Mouse (Mus musculus) heart, embryonic 13.5 days (tissue): ENCODE measurements at regions not wholly inside any gene's neighbourhood (a gene's known extent, or its start where the extent isn't known, plus 50 kb on each side); places are given as distances from the start of the nearest gene placed in this dataset.
"Not testable (repeated sequence)": the region's sequence is repeated elsewhere in the genome, so short reads cannot be mapped to it uniquely, and the experiment has no call there.

Experiments used
- ATAC-seq: fragments of 200-750 bp; cut with Nextera tagmentation; 2 replicates; pipeline ENCODE4 v1.8.0; 2017; ENCODE audit warnings: moderate TSS enrichment; ENCODE audit not compliant: insufficient number of reproducible peaks, low FRiP score, low TSS enrichment; ENCODE audit errors: extremely low read depth
- H3K27ac ChIP-seq: fragments of 300-500 bp; sonication (generic); replicated peaks from 2 replicates; pipeline ENCODE4 v1.5.1; 2015; ENCODE audit warnings: moderate library complexity, mild to moderate bottlenecking, inconsistent platforms
- H3K27me3 ChIP-seq: fragments of 300-500 bp; sonication (generic); replicated peaks from 2 replicates; pipeline ENCODE4 v1.6.1; 2015; ENCODE audit warnings: mild to moderate bottlenecking, inconsistent platforms
- H3K36me3 ChIP-seq: fragments of 300-500 bp; sonication (generic); 2 replicates; pipeline ENCODE4 v1.6.1; 2015; ENCODE audit warnings: mild to moderate bottlenecking, inconsistent platforms
- H3K4me1 ChIP-seq: fragments of 300-500 bp; sonication (generic); 2 replicates; pipeline ENCODE4 v1.6.1; 2015; ENCODE audit warnings: inconsistent platforms
- H3K4me2 ChIP-seq: fragments of 300-500 bp; sonication (generic); 2 replicates; pipeline ENCODE4 v1.6.1; 2015; ENCODE audit warnings: inconsistent platforms, mild to moderate bottlenecking, moderate library complexity
- H3K4me3 ChIP-seq: fragments of 300-500 bp; sonication (generic); 2 replicates; pipeline ENCODE4 v1.5.1; 2015; ENCODE audit warnings: moderate library complexity, mild to moderate bottlenecking, inconsistent platforms
- H3K9ac ChIP-seq: fragments of 300-500 bp; sonication (generic); 2 replicates; pipeline ENCODE4 v1.6.1; 2015; ENCODE audit warnings: inconsistent platforms, mild to moderate bottlenecking, moderate library complexity
- H3K9me3 ChIP-seq: fragments of 300-500 bp; sonication (generic); 2 replicates; pipeline ENCODE4 v1.6.1; 2016; ENCODE audit warnings: inconsistent platforms
- WGBS: fragments of 180-500 bp; shearing (Covaris S2); methylation state at CpG from one replicate; pipeline ENCODE4 v1.1.7; 2015; ENCODE audit warnings: mixed read lengths; 5-methylcytosine and 5-hydroxymethylcytosine counted together

DNA sequence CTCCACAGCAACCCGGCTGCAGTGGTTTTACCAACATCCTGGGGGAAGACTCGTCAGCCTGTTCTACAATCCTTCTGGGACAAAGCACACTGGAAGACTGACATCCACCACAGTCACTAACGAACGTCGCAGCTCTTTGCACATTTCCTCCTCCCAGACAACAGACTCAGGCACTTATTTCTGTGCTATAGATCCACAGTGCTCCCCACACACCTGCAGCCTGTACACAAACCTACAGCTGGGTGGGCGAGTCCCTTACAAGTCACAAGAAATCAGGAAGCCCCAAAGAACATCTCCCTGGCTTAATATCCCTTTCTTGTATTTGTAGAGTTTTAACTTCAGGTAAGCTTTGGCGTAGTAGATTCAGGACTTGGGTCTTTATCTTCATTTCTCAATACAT, 618.7 kb downstream of the Dad1 start:
- not testable (repeated sequence) for H3K4me3 ChIP-seq, H3K4me1 ChIP-seq, H3K27ac ChIP-seq, H3K4me2 ChIP-seq, H3K9ac ChIP-seq, ATAC-seq, H3K9me3 ChIP-seq, H3K36me3 ChIP-seq, H3K27me3 ChIP-seq
- WGBS = 51% methylated on average over 7 of the region's 7 CpGs

DNA sequence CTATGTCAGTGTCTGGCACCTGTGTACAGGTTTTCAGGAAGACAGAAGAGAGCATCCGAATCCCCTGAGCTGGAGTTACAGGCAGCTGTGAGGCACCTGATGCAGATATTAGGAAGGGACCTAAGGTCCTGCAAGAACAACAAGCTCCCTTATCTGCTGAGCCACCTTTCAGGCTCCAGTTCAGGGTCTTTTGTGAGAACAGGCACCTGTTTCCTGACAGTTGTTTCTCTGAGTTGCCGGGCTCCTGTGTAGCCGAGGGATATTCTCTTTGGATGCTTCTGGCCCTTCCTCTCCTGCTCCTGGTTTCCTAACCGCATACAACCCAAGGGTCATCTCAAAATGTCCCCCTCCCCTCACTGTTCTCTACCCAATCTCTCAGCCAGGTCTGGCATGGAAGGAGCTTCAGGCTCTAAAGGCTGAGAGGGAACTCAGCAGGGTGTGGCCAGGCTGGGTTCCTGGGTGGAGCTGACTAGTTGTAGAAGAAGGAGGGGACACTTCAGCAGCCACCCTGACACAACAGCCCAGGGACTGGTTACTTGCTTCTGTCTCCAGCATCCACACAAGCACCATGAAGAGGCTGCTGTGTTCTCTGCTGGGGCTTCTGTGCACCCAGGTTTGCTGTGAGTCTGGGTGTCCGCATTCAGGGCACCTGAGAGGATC, 619.5 kb downstream of the Dad1 start:
- H3K9me3 ChIP-seq, H3K27ac ChIP-seq, H3K4me2 ChIP-seq, H3K27me3 ChIP-seq, H3K9ac ChIP-seq, H3K4me3 ChIP-seq, H3K4me1 ChIP-seq, H3K36me3 ChIP-seq, ATAC-seq: not testable (repeated sequence)
- WGBS = 39% methylated on average over 5 of the region's 5 CpGs

DNA sequence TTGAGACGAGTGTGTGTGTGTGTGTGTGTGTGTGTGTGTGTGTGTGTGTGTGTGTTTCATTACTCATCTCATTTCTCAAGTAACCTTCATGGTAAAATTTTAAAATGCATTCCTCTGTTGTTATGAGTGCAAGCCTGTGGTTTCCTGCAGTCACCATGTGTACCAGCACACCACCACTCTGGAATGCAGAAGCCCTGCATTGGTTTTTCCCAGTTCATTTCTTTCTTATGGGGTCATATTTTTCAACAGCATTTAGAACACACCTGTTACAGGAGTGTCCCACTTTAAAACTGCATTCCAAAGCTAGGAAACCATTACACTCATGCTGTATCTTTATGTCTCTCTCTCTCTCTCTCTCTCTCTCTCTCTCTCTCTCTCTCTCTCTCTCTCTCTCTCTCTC, 620.2 kb downstream of the Dad1 start:
- ATAC-seq, H3K27me3 ChIP-seq, H3K9me3 ChIP-seq, H3K9ac ChIP-seq, H3K4me1 ChIP-seq, H3K4me2 ChIP-seq, H3K27ac ChIP-seq, H3K4me3 ChIP-seq, H3K36me3 ChIP-seq: not testable (repeated sequence)
- WGBS = 60% methylated on average over 1 of the region's 1 CpGs

DNA sequence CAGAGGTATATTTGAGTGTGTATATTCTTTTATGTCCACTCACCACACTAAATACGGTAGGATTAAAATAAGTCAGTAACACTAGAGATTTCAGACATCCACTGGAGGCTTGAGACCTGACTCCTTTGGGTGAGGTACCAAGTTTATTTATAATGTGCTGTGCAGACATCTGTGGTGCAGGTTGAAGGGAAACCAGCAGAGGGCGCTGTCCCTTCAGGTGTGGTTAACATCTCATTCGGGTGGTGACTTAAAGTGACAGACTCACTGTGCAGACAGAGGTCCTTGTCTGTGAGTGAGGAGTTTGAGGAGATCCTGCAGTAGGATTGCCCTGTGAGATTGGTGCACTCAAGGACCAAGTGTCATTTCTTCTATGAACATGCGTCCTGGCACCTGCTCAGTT, 632.5 kb downstream of the Dad1 start:
- 51% methylated on average over 4 of the region's 4 CpGs for WGBS
- H3K4me2 ChIP-seq, H3K27ac ChIP-seq, H3K4me3 ChIP-seq, H3K36me3 ChIP-seq, H3K4me1 ChIP-seq, H3K9ac ChIP-seq, H3K27me3 ChIP-seq, H3K9me3 ChIP-seq, ATAC-seq: not testable (repeated sequence)

DNA sequence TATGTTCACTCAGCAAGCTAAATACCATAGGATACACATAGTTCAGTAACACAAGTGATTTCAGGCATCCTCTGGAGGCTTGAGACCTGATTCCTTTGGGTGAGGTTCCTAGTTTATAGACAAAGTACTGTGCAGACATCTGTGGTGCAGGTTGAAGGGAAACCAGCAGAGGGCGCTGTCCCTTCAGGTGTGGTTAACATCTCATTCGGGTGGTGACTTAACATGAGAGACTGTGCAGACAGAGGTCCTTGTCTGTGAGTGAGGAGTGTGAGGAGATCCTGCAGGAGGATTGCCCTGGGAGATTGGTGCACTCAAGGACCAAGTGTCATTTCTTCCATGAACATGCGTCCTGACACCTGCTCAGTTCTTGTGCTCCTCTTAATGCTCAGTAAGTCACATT, 637.8 kb downstream of the Dad1 start:
- not testable (repeated sequence) for H3K9ac ChIP-seq, H3K27ac ChIP-seq, H3K9me3 ChIP-seq, H3K27me3 ChIP-seq, H3K4me1 ChIP-seq, ATAC-seq, H3K4me3 ChIP-seq, H3K36me3 ChIP-seq, H3K4me2 ChIP-seq
- 37% methylated on average over 3 of the region's 3 CpGs for WGBS

GRCm38 (mm10) chr14:53614341-53614740, 639.6 kb downstream of the Dad1 start:
- Histone ChIP-seq H3K4me2 (no peak overlapping the region), H3K27me3 (no peaks in the 10 kb centered on the region), H3K9me3 (no peaks in the 10 kb centered on the region), H3K4me1 (no peaks in the 10 kb centered on the region), H3K27ac (no peak overlapping the region), H3K4me3 (no peak overlapping the region), H3K9ac (no peak overlapping the region), H3K36me3 (no peaks in the 10 kb centered on the region)
- no peak for ATAC-seq

DNA sequence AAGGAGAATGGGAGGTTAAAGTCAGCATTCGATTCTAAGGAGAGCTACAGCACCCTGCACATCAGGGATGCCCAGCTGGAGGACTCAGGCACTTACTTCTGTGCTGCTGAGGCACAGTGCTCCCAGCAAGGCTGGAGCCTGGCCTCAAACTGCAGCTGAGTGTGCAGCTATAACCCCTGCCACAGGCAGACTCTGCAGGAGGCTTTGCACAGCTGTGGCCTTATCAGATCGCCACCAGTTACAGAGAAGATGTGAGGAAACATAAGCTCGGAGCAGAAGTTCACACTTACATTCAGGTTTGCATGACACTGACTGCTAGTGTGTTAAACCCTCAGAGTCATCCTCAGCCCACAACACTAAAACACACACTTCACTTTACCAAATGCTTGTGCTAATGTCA, 654.6 kb downstream of the Dad1 start:
- H3K4me2 ChIP-seq, H3K9ac ChIP-seq, H3K36me3 ChIP-seq, H3K27me3 ChIP-seq, H3K4me3 ChIP-seq, H3K27ac ChIP-seq, H3K9me3 ChIP-seq, H3K4me1 ChIP-seq, ATAC-seq: not testable (repeated sequence)
- 46% methylated on average over 3 of the region's 3 CpGs for WGBS

DNA sequence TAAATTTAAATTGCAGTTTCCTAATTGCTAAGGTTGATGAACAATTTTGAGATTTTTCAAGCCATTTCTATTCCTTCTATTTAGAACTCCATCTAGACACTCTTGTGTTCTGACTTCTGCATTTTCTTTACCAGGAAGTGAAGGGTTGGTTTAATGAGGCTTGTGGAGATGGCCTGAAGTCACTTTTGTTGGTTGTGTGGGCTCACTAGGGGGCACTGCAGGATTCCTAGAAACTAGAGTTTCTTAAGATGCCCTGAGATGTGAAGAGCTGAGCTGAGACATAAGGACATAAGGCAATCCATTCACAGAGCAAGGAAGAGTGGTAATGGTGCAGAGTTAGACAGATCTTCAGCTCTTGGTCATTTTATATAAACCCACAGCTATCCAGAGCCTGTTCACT, 656.6 kb downstream of the Dad1 start:
- H3K4me2 ChIP-seq, H3K9ac ChIP-seq, H3K27ac ChIP-seq, H3K4me1 ChIP-seq, H3K36me3 ChIP-seq, H3K9me3 ChIP-seq, H3K4me3 ChIP-seq, H3K27me3 ChIP-seq, ATAC-seq: not testable (repeated sequence)

- WGBS = 39% methylated on average over 6 of the region's 6 CpGs
- H3K27ac ChIP-seq, H3K27me3 ChIP-seq, H3K4me3 ChIP-seq, H3K4me1 ChIP-seq, ATAC-seq, H3K36me3 ChIP-seq, H3K9ac ChIP-seq, H3K9me3 ChIP-seq, H3K4me2 ChIP-seq: not testable (repeated sequence)
These were observed 663.3 kb downstream of the Dad1 start for GRCm38 (mm10) chr14:53590601-53591000.

GRCm38 (mm10) chr14:53582528-53582927, 671.4 kb downstream of the Dad1 start:
- H3K27me3 ChIP-seq, H3K4me3 ChIP-seq, H3K4me2 ChIP-seq, ATAC-seq, H3K36me3 ChIP-seq, H3K9me3 ChIP-seq, H3K4me1 ChIP-seq, H3K9ac ChIP-seq, H3K27ac ChIP-seq: not testable (repeated sequence)
- 72% methylated on average over 6 of the region's 6 CpGs for WGBS

DNA sequence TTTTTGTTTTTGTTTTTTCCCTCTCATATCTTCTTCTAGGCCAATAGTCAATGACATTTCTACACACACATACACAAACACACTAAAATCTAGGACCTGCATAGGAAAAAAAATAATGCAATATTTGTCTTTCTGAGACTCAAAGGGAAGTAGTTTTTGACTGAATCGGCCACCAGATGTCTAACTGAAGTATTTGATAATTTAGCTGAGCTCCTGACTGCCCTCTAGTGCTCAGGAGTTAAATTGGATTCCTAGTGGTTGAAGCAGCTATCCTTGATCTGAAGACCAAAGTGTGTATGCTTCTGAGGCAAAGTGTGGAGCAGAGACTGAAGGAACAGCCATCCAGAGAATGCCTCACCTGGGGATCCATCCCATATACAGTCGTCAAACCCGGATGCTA, 672.2 kb downstream of the Dad1 start:
- H3K27ac ChIP-seq, H3K27me3 ChIP-seq, H3K4me3 ChIP-seq, ATAC-seq, H3K9me3 ChIP-seq, H3K4me1 ChIP-seq, H3K9ac ChIP-seq, H3K4me2 ChIP-seq, H3K36me3 ChIP-seq: not testable (repeated sequence)
- WGBS = 36% methylated on average over 3 of the region's 3 CpGs

DNA sequence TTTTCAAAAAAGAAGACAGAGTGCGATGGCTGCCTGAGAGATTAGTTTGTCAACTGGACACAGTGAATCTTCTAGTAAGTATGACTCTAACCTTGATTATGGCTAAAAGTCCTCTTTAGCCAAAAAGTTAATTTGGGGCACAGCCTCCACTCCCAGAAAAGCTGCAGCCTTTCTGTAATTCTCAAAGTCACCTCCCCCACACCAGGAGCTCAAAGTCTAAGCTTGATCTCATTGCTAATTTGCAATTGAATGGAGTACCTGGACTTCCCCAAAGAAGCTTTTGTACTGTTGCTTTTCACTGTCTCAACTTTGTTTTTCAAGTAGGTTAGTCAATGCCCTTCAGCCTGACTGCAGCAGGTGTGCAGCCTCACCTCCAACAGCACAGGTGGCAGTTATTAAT, 677.0 kb downstream of the Dad1 start:
- H3K4me1 ChIP-seq, H3K27ac ChIP-seq, ATAC-seq, H3K4me3 ChIP-seq, H3K27me3 ChIP-seq, H3K36me3 ChIP-seq, H3K9ac ChIP-seq, H3K4me2 ChIP-seq: not testable (repeated sequence)
- peaks cover 23% of the 10 kb centered on the region for H3K9me3 ChIP-seq
- WGBS = 79% methylated on average over 1 of the region's 1 CpGs

DNA sequence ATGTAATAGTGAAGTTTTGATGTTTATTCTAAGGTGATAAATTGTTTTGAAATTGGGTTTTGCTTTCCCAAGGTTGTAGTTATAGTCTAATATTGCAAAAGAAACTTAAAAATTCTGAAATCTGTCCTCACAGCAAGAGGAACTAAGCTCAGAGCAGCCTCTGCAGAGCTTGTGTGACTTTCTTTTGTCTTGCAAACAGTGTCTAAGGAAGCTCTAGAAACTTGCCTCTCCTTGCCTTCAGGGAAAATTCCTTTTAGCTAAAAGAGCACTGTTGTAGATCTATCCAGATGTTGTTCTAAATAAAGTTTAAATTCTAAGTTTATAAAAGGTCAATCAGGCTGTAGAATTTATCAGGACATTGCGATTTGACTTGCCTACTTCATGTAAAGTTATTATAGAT, 681.2 kb downstream of the Dad1 start:
- H3K27ac ChIP-seq, H3K4me3 ChIP-seq, ATAC-seq, H3K4me2 ChIP-seq, H3K9ac ChIP-seq, H3K36me3 ChIP-seq, H3K27me3 ChIP-seq, H3K4me1 ChIP-seq: not testable (repeated sequence)
- WGBS = 67% methylated on average over 1 of the region's 1 CpGs
- H3K9me3 ChIP-seq = peaks cover 23% of the 10 kb centered on the region
